Mouse (Mus musculus): ENCODE results near the gene Ccdc181. TPM values are rescaled to one million over a fixed set of nuclear protein-coding genes. Genes with fewer than 3 reads are reported as not detected.

The Ccdc181 gene
- total RNA-seq, 2 experiments from 2014 or later: 1.7 to 8.4 TPM

DNA sequence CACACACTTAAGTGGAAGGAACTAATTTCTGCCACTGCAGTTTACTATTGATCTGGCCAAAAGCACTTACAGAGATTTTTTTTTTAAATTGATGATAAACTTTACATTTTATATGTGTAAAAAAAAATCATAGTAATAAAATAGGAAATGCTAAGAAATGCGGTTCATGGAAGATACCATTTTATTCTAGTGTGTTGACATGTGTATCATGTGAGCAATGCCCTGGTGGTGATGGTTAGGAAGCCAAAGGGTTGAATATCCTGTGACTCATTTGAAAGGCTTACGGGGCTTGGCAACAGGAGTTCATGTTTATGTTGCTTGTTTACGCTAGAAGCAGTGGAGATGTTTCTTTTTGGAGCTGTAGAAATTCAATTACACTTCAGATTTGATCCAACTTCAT lies 1.2 kb downstream of the Ccdc181 start:
- ATAC-seq (replicated peaks; ENCODE audit: low FRiP score, poor library complexity, severe bottlenecking): no peak

GRCm38 (mm10) chr1:164279332-164279731 lies 3.9 kb downstream of the Ccdc181 start:
- no peak for ATAC-seq (replicated peaks; ENCODE audit: low FRiP score, poor library complexity, severe bottlenecking)

- ATAC-seq (replicated peaks; ENCODE audit: low FRiP score, poor library complexity, severe bottlenecking): no peak
Observed at GRCm38 (mm10) chr1:164284007-164284406, 8.6 kb downstream of the Ccdc181 start.

DNA sequence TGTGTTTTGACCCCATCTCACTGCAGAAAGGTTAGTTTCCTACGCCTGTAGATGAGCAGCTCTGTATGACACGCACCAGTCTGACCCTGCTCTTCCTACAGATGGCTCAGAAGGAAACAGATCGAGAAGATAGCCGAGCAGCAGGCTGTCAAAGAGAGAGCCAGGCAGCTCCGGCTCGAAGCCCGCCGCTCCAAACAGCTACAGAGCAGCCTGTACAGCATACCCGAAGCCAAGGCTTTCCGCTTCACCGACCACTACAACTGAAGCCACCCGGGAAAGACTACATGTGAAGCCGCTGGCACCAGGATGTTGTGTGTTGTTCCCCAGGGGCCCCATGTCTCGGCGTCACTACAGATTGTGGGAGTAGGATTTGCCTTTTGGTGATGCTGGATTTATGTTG lies 12.0 kb downstream of the Ccdc181 start:
- no peak for ATAC-seq (replicated peaks; ENCODE audit: low FRiP score, poor library complexity, severe bottlenecking)

DNA sequence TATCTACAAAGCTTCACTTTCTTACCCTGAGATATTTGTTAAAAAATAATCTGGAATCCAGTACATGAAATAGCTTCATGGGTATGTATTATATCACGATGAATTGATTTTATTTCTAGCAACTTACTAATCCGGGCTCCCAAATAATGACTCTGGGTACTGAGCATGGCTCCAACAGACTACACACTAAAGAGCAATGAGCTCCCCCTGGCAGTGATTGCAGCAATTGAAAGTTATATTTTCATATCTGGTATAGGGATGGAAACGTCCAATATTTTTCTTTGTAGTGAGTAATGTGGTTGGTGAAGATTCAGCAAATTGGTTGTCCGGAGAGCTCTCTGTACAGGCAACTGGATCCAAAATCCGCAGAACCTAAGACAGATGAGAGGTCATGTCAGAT lies 16.7 kb downstream of the Ccdc181 start:
- no peak for ATAC-seq (replicated peaks; ENCODE audit: low FRiP score, poor library complexity, severe bottlenecking)

- ATAC-seq (replicated peaks; ENCODE audit: low FRiP score, poor library complexity, severe bottlenecking): no peak
Observed at GRCm38 (mm10) chr1:164294071-164294470, 18.7 kb downstream of the Ccdc181 start.

GRCm38 (mm10) chr1:164296473-164296872 lies 21.1 kb downstream of the Ccdc181 start:
- no peak for ATAC-seq (replicated peaks; ENCODE audit: low FRiP score, poor library complexity, severe bottlenecking)

GRCm38 (mm10) chr1:164301949-164302348 lies 26.6 kb downstream of the Ccdc181 start:
- ATAC-seq (replicated peaks; ENCODE audit: low FRiP score, poor library complexity, severe bottlenecking): no peak

DNA sequence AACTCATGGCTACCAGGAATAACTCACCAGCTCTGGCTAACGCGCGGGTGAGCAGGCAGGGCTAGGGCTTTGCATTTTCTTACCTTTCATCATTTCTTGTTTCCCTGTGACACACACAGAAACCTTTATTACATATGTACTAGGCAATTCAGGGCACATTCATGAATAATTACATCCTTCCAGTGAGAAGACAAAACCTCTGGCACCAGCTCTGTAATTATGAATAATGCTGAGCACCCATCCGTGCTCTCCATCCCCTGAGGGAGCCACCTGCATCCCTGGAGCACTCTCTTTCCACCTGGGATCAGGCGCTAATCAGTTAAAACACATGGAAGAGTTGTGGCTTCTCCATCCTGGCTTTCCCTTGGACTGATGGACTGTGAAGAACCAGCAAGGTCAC lies 28.4 kb downstream of the Ccdc181 start, which contains the start of gene Nme7:
Nme7 (plus strand) TSS at position 301 of the 400 bp plus-strand sequence.
- ATAC-seq (replicated peaks; ENCODE audit: low FRiP score, poor library complexity, severe bottlenecking): no peak

DNA sequence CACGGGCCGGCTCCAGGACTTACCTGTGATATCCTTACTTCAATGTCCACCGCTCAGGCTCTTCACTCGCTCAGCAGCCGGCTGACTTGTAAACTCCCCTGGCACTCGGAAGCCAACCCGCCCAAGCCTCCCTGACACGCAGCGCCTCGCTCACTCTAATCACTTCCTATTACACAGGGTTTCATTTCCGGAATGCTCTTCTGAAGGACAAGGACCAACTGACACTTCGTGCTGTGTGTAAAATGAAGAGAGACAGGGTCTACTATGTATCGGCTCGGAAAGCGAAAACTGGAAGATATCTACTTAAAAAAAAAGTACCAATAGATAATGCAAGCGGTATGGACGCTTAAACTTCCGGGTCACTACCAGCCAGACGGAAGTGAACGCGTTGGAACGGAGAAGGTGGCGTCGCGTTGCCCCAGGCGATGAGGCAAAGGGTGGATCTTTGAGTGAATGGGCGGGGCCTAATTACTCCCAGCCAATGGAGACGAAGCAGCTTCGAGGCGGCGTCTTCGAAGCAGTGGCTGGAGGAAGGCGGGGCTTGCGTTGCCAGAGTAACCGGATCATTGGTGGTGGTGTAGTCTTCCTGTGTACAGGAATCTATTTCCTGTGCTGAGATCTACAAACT lies 31.9 kb downstream of the Ccdc181 start, which contains the start of gene Blzf1:
Blzf1 (minus strand) TSS at position 366 of the 628 bp plus-strand sequence.
- ATAC-seq (replicated peaks; ENCODE audit: low FRiP score, poor library complexity, severe bottlenecking): peak; percentile 96

GRCm38 (mm10) chr1:164307922-164308321 lies 32.5 kb downstream of the Ccdc181 start:
- ATAC-seq (replicated peaks; ENCODE audit: low FRiP score, poor library complexity, severe bottlenecking): 0 out of 2 replicates have a peak, but pooled peaks have one; percentile 6

GRCm38 (mm10) chr1:164314085-164314484 lies 38.7 kb downstream of the Ccdc181 start:
- no peak for ATAC-seq (replicated peaks; ENCODE audit: low FRiP score, poor library complexity, severe bottlenecking)

DNA sequence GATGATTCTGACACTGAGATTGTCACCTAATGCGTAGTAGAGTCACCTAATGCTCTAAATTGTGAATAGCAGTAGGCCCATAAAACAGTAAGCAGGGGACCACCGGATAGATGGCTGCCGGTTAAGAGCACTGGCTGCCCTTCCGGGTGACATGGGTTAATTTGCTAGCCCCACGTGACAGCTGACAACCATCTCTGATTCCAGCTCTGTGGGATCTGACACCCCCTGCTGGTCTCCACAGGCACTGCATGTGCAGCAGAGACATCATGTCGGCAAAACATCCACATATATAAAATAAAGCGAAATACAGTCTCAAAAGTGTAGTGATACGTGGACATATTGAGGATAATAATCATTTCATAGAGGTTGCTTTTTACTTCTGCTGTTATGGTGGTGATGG lies 39.9 kb downstream of the Ccdc181 start:
- peak; percentile 68 for ATAC-seq (replicated peaks; ENCODE audit: low FRiP score, poor library complexity, severe bottlenecking)

- ATAC-seq (replicated peaks; ENCODE audit: low FRiP score, poor library complexity, severe bottlenecking): peak; percentile 50
Observed at GRCm38 (mm10) chr1:164316697-164317096, 41.3 kb downstream of the Ccdc181 start.

GRCm38 (mm10) chr1:164317261-164317660 lies 41.9 kb downstream of the Ccdc181 start:
- no peak for ATAC-seq (replicated peaks; ENCODE audit: low FRiP score, poor library complexity, severe bottlenecking)

- no peak for ATAC-seq (replicated peaks; ENCODE audit: low FRiP score, poor library complexity, severe bottlenecking)
Observed at GRCm38 (mm10) chr1:164318474-164318873, 43.1 kb downstream of the Ccdc181 start.

DNA sequence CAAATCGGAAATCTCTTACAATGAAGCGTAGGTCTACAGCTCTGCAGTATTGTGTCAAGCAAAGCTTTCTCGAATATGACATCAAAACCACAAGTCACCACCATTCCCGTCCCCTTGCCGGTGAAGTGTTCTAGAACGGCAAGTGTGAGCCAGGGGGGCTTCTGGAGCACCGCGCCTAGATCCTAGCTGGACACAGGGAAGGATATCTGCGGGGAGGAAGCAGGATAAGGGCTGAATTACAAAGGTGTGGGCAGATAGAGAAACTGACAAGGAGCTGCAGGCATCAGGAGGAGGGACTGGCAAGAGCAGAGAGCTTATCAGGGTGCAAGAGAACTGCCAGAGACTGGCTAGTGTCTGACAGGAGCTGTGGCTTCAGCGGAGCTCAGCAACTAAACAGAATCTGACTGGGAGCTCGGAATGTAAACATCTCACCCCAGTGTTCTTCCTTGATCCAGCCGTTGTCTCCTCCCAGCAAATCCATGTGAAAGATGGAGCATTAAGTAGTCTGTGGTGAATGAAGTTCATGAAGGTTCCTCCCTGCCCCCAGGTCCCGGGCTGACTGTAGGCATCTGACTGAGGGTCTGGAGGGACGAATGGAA lies 44.3 kb downstream of the Ccdc181 start:
- no peak for ATAC-seq (replicated peaks; ENCODE audit: low FRiP score, poor library complexity, severe bottlenecking)

DNA sequence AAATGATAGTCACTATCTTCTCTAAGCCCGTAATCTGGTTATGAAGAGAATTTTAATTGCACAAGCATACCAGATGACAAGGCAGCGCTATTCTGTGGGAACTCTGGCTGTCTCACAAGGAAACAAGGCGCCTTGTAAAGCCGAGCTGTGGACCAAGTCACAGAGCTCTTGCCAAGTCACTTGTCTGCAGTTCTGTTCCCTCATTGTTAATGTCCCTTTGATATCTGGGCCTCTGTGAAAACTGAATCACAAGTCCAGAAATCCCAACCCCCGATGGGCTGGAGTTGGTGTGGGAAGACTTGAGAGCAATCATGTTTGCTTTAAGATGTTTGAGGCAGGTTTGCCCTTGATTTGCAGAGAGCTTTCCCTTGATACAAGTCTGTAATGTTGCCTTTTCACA lies 45.3 kb downstream of the Ccdc181 start:
- ATAC-seq (replicated peaks; ENCODE audit: low FRiP score, poor library complexity, severe bottlenecking): no peak

GRCm38 (mm10) chr1:164321408-164321807 lies 46.0 kb downstream of the Ccdc181 start:
- ATAC-seq (replicated peaks; ENCODE audit: low FRiP score, poor library complexity, severe bottlenecking): no peak

DNA sequence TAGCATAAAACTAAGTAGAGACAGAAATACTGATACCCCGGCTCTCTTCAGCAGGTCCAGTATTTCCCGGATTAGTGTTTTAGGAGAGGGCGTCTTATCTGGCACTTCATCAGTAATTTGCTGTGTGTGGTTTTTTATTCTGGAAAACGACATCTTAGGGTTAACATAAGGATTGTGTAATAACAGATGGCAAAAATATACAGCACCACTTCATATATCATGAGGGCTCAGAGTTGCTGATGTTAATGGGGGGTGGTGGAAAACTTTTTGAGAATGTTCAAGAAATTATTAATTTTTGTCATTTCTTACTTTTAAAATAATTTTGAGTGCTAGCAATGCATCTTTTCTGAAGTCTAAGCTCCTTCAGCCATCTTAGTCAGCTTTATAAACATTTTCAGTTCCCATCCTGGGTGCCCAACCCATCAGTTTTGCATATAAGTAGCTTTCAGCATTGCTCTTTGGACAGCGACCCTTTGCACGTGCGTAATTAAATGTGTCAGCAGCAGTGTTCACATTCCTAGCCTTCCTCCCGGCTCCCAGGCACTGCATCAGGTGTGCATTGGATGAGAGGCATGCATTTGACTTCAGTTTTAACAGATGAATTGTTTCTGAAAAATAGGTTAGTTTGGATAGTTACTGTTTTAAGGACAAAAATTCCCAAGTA lies 47.7 kb downstream of the Ccdc181 start:
- ATAC-seq (replicated peaks; ENCODE audit: low FRiP score, poor library complexity, severe bottlenecking): no peak

GRCm38 (mm10) chr1:164324221-164324620 lies 48.8 kb downstream of the Ccdc181 start:
- ATAC-seq (replicated peaks; ENCODE audit: low FRiP score, poor library complexity, severe bottlenecking): no peak
